ENCODE assay signal across 11 mouse cellular contexts in the genomic region with DNA sequence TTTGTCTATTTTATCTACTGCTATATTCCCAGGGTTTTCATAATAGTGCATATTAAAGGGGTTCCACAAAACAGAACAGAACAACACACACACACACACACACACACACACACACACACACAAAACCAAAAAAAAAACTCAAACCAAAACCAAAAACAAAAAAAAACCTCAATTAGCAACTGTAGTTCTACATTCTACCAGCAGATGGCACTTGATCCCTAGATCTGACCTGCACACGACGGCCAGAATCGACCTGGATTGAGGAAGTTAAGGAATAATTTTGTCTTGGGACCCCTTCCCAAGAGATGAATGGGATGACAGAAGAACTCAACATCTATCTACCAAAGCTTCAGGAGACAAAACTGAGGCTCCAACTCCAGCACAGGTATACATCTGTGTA. TPM values are rescaled to one million over a fixed set of nuclear protein-coding genes. Genes with fewer than 3 reads are reported as not detected.
A peak's percentile ranks its signal among the peaks of the same experiment; 100 is the strongest.
DNase-seq lines count a peak whose midpoint lies in the region; ATAC-seq and TF ChIP-seq lines count a peak whose summit lies in the region.
"Had no signal": no experiment of that assay in that cellular context is flagged by ENCODE, and none has a peak within 500 bp of the region (broad histone marks: within the 10 kb centered on the region; RNA-seq: fewer than 3 reads in every experiment).

No protein-coding gene starts in this region.

- no peak overlapping the region for H3K27ac ChIP-seq in embryonic facial prominence, embryonic 11.5 days (replicated peaks; ENCODE audit: low read depth, low read length)
- no peak overlapping the region for H3K27ac ChIP-seq in embryonic facial prominence, embryonic 10.5 days (replicated peaks)
- no peak overlapping the region for H3K27ac ChIP-seq in heart, embryonic 10.5 days
- H3K27ac ChIP-seq: embryonic facial prominence, embryonic 13.5 days; hindbrain, embryonic 10.5 days had no signal

- peak; percentile 58 for TF ChIP-seq CTCF in lung, adult 2 months (IDR thresholded peaks at IDR 0.05; ENCODE audit: insufficient read depth, low read length)

- DNase-seq in embryonic facial prominence, embryonic 11.5 days (ENCODE audit: low spot score), result peak; percentile 79
- no peak for DNase-seq in embryonic facial prominence, embryonic 10.5 days (ENCODE audit: low spot score)
- DNase-seq in lung, adult 2 months, result no peak
- no peak for DNase-seq in lung, adult 18-20 months
- DNase-seq in ZHBTc4 (ENCODE audit: low read depth, low spot score), result peak; percentile 63
- peak; percentile 47 for DNase-seq in lung, postnatal 10 days
- DNase-seq in heart, embryonic 10.5 days (ENCODE audit: low spot score), result no peak
- DNase-seq: right cerebral cortex, postnatal 4 days had no signal

- no peaks in the 10 kb centered on the region for H3K9me3 ChIP-seq in embryonic facial prominence, embryonic 11.5 days (replicated peaks; ENCODE audit: control insufficient read depth, low read length)
- no peaks in the 10 kb centered on the region for H3K9me3 ChIP-seq in embryonic facial prominence, embryonic 10.5 days
- no peaks in the 10 kb centered on the region for H3K9me3 ChIP-seq in heart, embryonic 10.5 days
- H3K9me3 ChIP-seq: embryonic facial prominence, embryonic 13.5 days; hindbrain, embryonic 10.5 days had no signal

- H3K4me3 ChIP-seq in embryonic facial prominence, embryonic 11.5 days (ENCODE audit: low read depth, low read length), result no peak overlapping the region
- no peak overlapping the region for H3K4me3 ChIP-seq in embryonic facial prominence, embryonic 10.5 days
- H3K4me3 ChIP-seq in lung, adult 2 months (replicated peaks; ENCODE audit: extremely low read depth, low read depth, low read length), result no peak overlapping the region
- no peak overlapping the region for H3K4me3 ChIP-seq in heart, embryonic 10.5 days
- H3K4me3 ChIP-seq: embryonic facial prominence, embryonic 13.5 days; hindbrain, embryonic 10.5 days had no signal

- no peak for ATAC-seq in embryonic facial prominence, embryonic 11.5 days (replicated peaks; ENCODE audit: insufficient number of reproducible peaks, low FRiP score, low TSS enrichment, low read depth)
- no peak for ATAC-seq in megakaryocyte-erythroid progenitor cell, adult 5-6 weeks (replicated peaks; ENCODE audit: low FRiP score, low TSS enrichment, poor library complexity, severe bottlenecking)

- peaks cover 2% of the 10 kb centered on the region; the same call in 1 of the 2 replicates for H3K4me1 ChIP-seq in embryonic facial prominence, embryonic 11.5 days (ENCODE audit: control insufficient read depth, insufficient read depth, low read length)
- H3K4me1 ChIP-seq in embryonic facial prominence, embryonic 10.5 days, result peaks cover 18% of the 10 kb centered on the region
- H3K4me1 ChIP-seq in lung, adult 2 months (ENCODE audit: control insufficient read depth, insufficient read depth, low read length), result no peaks in the 10 kb centered on the region
- peaks cover 19% of the 10 kb centered on the region for H3K4me1 ChIP-seq in heart, embryonic 10.5 days

- no peak overlapping the region for H3K4me2 ChIP-seq in embryonic facial prominence, embryonic 11.5 days (ENCODE audit: low read depth, low read length)

- H3K36me3 ChIP-seq in embryonic facial prominence, embryonic 11.5 days (replicated peaks; ENCODE audit: control insufficient read depth, insufficient read depth, low read depth, low read length), result no peaks in the 10 kb centered on the region
- H3K36me3 ChIP-seq in embryonic facial prominence, embryonic 10.5 days (replicated peaks), result no peaks in the 10 kb centered on the region
- H3K36me3 ChIP-seq in heart, embryonic 10.5 days, result no peaks in the 10 kb centered on the region
- H3K36me3 ChIP-seq: embryonic facial prominence, embryonic 13.5 days; hindbrain, embryonic 10.5 days had no signal

- TF ChIP-seq POLR2A in lung, adult 2 months (IDR thresholded peaks at IDR 0.05; ENCODE audit: borderline replicate concordance, extremely low read depth, low read depth, low read length), result no peak

- 0% methylated on average over 3 of the region's 3 CpGs for WGBS in embryonic facial prominence, embryonic 11.5 days
- WGBS in embryonic facial prominence, embryonic 10.5 days, result 2% methylated on average over 3 of the region's 3 CpGs
- WGBS in lung, adult 2 months, result under 1% methylated on average over 3 of the region's 3 CpGs
- WGBS in heart, embryonic 10.5 days, result 0% methylated on average over 3 of the region's 3 CpGs

- peaks cover 38% of the 10 kb centered on the region for H3K27me3 ChIP-seq in embryonic facial prominence, embryonic 11.5 days (ENCODE audit: control insufficient read depth, insufficient read depth, low read length)
- H3K27me3 ChIP-seq in embryonic facial prominence, embryonic 10.5 days (replicated peaks; ENCODE audit: low read depth, poor library complexity, severe bottlenecking), result peaks cover 58% of the 10 kb centered on the region
- H3K27me3 ChIP-seq in heart, embryonic 10.5 days (ENCODE audit: insufficient read depth, poor library complexity, severe bottlenecking), result peaks cover 68% of the 10 kb centered on the region

- H3K9ac ChIP-seq in embryonic facial prominence, embryonic 11.5 days (replicated peaks; ENCODE audit: low read length), result no peak overlapping the region
- H3K9ac ChIP-seq: embryonic facial prominence, embryonic 13.5 days had no signal

RNA-seq across cellular contexts. Expression of a gene that starts 2.9 kb away (rescaled TPM):
- 0.04 and 0.14 TPM in 2 replicates for polyA plus RNA-seq in embryonic facial prominence, embryonic 11.5 days (2014; fragmentation: Nextera tagmentation; extraction: Ambion mirVana)
- 0.12 TPM in 1 of 2 replicates, not detected in the other for polyA plus RNA-seq in embryonic facial prominence, embryonic 10.5 days (2016; fragmentation: Nextera tagmentation; extraction: Ambion mirVana)
- 91.3 and 96.8 TPM in 2 replicates for polyA plus RNA-seq in lung, adult 2 months (2012; rRNA removed)
- total RNA-seq in megakaryocyte-erythroid progenitor cell, adult 5-6 weeks (2014; fragmentation: Nextera tagmentation), result not detected in 2 replicates
- not detected in 2 replicates for total RNA-seq in megakaryocyte-erythroid progenitor cell, adult 5-6 weeks (2017)
- polyA plus RNA-seq in heart, embryonic 10.5 days (2016; fragmentation: Nextera tagmentation; extraction: Ambion mirVana), result 0.23 and 0.26 TPM in 2 replicates

Comparison
In these comparisons a context has a peak if more than half of its experiments do, and no peak if none do; other contexts are left out.
1. DNase-seq: peak in embryonic facial prominence, embryonic 11.5 days (single experiment), ZHBTc4 (single experiment) and lung, postnatal 10 days (single experiment); none in embryonic facial prominence, embryonic 10.5 days (single experiment), lung, adult 2 months (single experiment), lung, adult 18-20 months (0 of 2) and heart, embryonic 10.5 days (single experiment).
2. RNA of a gene that starts 2.9 kb away (polyA plus RNA-seq): 91.3 to 96.8 TPM in lung, adult 2 months; 0.23 to 0.26 TPM in heart, embryonic 10.5 days, 0.12 TPM in embryonic facial prominence, embryonic 10.5 days and 0.04 to 0.14 TPM in embryonic facial prominence, embryonic 11.5 days; every median in the first group is over 10 times any median in the second.